Mouse (Mus musculus) retina, postnatal 7 days (tissue): ENCODE results near the gene Cachd1.
A peak's percentile ranks its signal among the peaks of the same experiment; 100 is the strongest.

Experiments
- DNase-seq: peaks from one replicate; pipeline ENCODE4 v3.0.0-alpha.2; 2012; ENCODE audit warnings: low read depth, low spot score

Cachd1 gene

DNA sequence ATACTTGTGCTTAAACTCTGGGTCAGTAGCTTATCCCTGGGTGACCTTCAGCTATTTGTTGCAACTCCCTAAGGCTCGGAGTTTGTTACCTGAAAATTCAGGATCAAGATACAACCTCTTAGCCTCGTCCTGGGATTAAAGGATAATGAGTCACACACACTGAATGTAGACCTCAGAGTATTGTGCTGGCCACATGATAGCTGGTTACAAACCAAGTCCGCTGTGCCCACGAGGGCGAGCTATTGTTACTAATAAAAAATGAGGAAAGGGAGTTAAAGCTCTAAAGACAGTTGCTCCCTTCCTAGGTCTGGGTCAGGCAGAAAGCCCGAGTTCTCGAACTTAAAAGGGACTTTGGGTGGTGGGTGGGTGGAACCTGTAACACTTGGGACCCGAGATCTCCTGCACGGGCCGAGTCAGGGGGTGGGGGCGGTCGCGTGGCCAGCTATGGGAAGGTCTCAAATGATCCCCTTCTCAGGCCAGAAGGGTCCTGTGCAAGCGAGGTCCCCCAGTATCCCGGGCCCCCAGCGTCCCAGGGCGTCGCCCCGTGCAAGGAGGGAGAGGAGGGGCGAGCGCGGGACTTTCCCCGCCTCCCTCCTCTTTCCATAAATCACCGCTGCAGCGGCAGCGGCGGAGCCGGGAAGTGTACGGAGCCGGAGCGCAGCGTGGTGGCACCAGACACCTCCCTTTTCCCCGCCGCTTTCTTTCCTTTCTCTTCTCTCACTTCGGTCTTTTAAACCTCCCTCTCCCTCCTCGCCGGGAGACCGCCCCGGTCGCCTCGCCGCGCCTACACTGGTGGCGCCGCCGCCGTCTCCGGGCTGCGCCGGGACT is at the start of gene Cachd1:
Gene Cachd1 (plus strand): TSS at position 633 of the 828 bp plus-strand sequence.
- no peak for DNase-seq

GRCm38 (mm10) chr4:100728896-100729479 is 47.5 kb upstream of the Cachd1 start:
- peak; percentile 9 for DNase-seq

DNA sequence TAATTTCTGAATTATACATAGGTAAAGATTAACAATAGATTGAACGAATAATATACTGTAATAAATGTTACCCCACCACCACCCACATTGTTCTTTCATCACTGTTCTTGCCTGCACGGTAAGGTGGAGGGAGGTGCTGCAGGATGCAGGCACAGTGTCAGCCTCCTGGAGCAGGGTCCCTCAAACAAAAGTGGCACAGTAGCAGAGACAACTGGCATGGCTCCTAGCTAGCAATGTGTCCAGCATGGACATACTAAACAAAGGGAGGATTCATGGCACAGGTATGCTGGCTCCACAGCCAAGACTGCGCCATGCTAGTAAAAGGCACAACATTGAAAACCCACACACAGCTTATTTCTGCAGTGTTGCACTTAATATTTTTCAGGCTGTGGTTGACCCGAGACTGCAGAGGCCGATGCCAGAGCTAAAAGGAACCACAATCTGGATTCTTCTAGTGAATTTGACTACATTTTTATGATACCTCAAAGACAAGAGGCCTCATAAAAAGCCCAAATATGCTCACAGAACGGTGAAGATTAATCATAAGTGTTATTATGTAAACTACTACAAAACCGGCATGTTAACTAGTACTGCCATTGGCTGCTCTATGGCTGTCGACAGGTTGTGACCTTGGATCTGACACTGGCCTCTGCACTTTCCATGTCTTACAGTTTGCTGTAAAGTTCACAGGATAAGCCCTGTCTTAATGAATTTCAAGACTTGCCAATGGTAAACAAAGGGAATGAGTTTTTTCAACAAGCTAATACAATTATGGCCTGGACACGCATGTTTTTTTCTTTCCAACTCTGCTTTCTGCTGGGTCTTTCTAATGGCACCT is 41.2 kb upstream of the Cachd1 start:
- no peak for DNase-seq

DNA sequence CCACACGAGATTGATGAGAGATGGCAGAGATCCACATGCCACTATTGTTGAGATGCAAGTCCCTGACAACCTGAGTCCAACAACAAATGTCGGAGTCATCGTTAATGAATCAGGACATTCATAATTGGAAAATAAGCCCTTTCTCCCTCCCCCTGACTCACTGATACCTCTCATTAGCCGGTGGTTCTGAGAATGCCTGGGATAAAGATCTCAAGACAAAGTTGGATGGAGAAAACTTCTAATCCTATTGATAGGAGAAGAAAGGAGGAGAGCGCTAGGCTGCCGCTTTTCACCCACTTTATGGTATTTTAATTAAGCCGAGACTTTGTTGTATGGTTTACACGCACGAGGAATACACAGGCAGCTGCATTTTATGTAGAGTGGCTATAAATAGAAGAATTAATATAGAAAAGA is 40.5 kb upstream of the Cachd1 start:
- DNase-seq = peak; percentile 13

- no peak for DNase-seq
These were observed 32.9 kb upstream of the Cachd1 start for GRCm38 (mm10) chr4:100743615-100744014.

DNA sequence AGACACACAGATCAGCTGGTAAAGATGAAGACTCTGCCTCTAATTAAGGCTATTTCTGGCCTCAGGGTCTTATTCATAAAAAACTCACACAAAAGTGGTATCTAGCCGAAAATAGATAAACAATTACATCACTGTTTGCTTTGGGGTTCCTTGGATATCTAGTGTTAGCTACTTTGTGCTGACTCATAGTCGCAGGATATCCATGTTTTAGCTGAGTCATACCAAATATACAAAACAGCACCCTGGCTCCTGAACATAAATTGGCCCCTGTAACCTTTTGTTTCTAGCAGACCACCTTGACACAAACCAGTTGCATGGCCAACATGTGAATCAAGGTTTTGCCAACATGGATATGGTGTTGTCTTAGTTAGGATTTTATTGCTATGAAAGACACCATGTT is 24.2 kb upstream of the Cachd1 start:
- no peak for DNase-seq

DNA sequence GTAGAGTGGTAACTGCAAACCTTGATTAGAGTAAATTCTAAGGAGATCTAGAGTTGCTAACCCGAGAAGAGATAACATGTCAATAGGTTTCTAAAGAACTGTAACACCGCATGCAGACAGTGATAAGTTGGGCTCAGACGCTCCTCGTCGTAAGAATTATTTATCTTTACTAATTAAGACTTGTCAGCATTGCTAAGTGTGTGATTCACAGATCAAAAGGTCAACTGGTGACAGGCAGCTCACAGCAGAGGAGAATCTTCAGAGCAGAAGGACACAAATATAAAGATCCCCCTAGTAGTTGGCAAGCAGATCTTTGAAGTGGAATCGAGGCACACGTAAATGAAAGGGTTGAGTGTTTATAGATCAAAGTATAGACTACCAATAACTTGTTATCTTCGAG is 20.8 kb upstream of the Cachd1 start:
- no peak for DNase-seq

DNA sequence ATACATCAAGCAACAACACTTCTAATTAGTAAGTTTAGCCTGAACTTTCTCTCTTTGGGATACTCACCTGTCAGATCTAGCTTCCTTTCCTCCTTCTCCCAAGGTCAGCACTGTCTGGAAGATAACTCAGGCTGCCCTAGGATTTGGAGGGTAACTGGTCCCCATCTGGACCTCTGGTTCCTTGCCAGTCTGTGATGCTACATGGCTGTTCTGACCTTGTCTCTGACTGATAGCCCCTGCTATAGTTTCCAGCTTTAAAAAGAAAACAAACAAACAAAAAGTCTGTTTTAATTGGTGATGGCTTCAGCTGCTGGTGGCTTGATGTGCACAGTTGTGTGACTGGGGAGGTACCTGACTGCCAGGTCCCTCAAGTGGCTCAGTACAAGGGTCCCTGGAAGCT is 20.0 kb upstream of the Cachd1 start:
- DNase-seq = no peak

GRCm38 (mm10) chr4:100758265-100758898 is 18.1 kb upstream of the Cachd1 start:
- DNase-seq = no peak

DNA sequence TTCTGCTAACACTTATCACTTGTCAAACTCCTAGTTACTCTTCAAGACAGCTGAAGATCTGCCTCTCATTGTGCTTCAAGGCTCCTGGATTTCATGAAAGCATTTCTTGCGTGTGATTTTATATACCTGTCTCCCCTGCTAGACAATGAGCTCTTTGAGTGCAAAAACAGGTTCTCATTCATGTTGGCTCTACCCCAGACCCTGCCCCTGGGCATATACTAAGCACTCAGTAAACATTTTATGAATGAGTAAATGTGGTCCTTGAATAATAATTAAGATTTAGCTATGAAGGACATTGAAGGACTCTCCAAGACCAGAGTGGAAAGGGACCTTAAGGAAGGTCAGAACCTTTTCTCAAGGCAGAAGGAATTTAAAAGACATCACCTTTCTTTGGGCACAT is 16.9 kb upstream of the Cachd1 start:
- DNase-seq = no peak

DNA sequence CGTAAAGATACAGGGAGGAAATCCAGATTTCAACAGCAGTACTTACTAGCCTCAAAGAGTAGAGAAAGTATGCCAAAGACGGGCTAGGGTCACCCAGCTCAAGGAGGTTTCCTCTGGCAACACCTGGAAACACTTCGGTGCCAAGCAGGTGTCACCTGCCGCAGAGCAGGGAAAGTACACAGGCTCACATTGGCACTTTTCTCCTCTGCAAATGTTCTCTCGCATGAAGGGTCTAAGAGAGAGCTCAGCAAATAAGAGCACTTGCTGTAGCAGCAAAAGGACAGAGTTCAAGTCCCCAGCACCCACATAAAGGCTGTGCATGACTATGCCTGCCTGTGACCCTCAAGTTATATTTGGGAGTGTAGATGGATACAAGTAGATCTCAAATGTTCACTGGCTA is 16.1 kb upstream of the Cachd1 start:
- DNase-seq = no peak

GRCm38 (mm10) chr4:100768606-100769005 is 7.9 kb upstream of the Cachd1 start:
- DNase-seq = no peak

DNA sequence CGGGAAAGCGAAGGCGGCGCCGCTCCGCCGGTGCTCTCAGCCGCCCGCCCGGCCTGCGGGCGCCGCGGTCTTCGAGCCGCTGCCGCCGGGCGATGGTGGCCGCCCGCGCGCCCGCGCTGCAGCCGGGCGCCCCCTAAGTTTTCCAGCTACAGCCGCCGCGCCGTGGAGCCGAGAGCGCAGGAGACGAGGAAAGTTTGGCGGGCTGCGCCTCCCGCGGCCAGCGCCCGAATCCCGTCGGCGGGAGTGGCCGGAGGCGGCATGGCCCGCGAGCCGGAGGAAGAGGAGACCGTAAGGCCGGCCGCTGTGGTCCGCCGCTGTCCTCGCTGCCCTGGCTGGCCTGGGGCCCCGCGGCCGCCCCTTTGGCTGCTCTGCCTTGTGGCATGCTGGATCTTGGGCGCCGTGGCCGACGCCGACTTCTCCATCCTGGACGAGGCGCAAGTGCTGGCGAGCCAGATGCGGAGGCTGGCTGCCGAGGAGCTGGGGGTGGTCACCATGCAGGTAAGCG is 448 bp downstream of the Cachd1 start:
- no peak for DNase-seq

- no peak for DNase-seq
These were observed 1.0 kb downstream of the Cachd1 start for GRCm38 (mm10) chr4:100777376-100778041.

DNA sequence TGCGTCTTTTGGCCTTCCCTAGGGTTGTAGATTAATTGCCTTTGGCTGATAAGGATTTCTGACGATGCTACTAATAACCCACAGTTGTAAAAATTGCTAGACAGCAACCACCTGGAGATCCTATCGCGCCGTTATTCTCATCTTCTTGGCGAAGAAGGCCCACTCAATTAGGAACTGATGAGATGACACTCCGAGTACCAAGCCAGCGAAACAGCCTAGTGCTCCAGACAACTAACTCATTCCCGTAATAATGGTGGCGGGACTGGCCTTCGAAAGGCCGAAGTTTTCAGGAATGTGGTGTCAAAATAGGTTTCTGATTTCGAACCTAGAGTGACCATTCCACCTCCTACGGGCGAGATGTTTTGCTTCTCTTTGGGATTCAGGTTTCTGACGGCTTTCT is 1.6 kb downstream of the Cachd1 start:
- no peak for DNase-seq

DNA sequence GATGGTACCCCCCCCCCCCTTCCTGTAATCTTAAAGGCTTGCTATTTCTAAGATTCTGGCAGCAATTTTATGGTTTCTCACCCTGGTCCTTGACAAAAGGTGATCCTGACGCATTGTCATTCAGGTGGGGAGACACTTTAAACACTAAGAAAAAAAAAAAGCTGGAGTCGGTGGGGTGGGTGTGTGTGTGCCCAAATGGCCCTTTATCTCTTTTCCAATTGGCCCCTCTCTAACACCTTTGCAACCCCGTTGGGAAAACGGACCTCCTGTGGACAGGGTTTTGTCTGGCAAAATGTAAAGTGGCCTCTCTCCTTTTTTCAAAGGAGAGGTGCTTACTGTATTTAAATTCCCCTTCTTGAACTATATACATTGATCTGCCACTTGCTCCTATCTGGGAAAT is 2.5 kb downstream of the Cachd1 start:
- no peak for DNase-seq

GRCm38 (mm10) chr4:100779695-100780094 is 3.2 kb downstream of the Cachd1 start:
- DNase-seq = no peak

DNA sequence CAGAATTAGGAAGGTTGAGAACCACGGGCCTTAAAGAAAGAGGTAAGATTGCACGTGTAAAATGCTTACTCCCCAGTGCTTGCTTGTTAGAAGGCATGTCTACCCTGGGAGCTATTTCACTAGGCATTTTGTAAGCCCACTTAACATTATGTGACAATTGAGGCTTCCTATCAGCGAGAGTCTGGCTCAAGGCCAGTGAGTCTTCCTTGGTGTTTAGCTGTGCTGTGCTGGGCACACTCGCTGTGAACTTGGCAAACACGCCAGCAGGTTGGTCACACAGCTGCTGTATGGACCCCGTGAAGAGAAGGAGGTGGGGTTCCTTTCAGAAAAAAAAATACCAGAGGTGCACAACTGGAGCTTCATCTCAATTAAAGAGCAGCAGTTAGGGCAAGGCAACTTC is 4.4 kb downstream of the Cachd1 start:
- DNase-seq = no peak

DNA sequence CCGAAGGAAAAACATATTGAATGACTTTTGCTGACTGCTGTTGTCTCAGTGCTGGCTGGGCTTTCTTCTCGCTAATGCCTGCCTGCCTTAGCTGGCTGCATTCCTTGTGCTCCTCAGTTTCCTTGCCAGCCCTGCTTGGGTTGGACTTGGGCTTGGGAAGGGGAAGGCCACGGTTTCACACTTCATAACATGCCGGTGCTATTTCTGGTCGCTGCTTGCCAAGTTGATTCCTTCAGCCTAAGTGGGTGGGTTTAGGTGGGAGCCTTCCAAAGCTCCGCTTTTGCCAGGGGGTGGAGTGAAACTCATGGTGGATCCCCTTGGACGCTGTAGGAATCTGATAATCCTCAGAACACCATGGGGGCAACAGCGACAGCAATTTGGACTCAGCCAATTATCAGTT is 5.9 kb downstream of the Cachd1 start:
- DNase-seq = no peak

DNA sequence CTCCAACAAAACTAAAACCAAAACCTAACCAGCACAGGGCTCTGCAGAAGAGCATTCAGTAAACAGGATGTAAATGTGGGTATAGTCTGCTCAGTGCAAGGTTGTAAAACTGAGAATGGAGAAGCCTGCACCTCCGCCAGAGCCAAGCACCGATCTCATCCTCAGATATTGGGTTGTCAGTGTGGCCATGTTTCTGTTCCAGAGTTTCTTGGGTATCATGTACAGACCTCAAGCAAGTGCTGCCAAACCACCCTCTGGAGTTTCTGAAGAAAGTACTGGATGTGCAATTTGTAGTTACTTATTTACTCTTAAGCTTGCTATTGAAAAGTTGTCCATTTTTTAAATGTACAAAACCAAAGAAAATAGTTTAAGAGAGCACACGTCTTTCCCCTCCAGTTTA is 6.4 kb downstream of the Cachd1 start:
- no peak for DNase-seq

GRCm38 (mm10) chr4:100787201-100787600 is 10.7 kb downstream of the Cachd1 start:
- no peak for DNase-seq
